Mouse (Mus musculus) embryonic fibroblast, embryonic 13.5 days (primary cell): ENCODE measurements around the gene Blzf1.

Source experiments
- CTCF ChIP-seq: IDR thresholded peaks from 2 replicates; pipeline ENCODE4 v1.5.1; 2011; ENCODE audit warnings: mild to moderate bottlenecking, control low read depth, low read length, moderate library complexity, borderline replicate concordance; ENCODE audit not compliant: insufficient read depth
- POLR2A ChIP-seq: IDR thresholded peaks from 2 replicates; pipeline ENCODE4 v1.6.1; 2011; ENCODE audit warnings: low read depth, mild to moderate bottlenecking, control low read depth, low read length, moderate library complexity

DNA sequence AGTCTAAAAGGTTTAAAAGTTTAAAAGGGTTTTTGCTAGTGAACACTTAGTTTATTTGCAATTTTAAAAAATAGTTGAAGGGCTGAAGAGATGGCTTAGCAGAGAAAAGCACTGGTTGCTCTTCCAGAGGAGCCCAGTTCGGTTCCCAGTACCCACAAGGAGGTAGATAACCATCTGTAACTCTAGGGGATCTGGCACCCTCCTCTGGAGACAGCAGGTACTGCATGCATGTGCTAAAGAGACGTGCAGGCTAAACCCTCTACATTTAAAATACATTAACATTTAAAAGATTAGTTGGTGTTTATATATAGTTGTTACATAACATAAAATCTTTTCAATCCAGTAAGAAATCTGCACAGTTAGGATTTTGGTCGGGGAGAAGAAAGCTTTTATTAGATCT, 34.9 kb upstream of the Blzf1 start:
- TF ChIP-seq CTCF, result no peak
- no peak for TF ChIP-seq POLR2A
